Mouse (Mus musculus) spleen, adult 2 months (tissue): Measurements from ENCODE around the gene Nme9. TPM values are rescaled to one million over a fixed set of nuclear protein-coding genes. Genes with fewer than 3 reads are reported as not detected.

Source experiments
- DNase-seq, 2 experiments: peaks; one replicate each; pipeline versions ENCODE4 v3.0.0 to v3.0.0-alpha.2; 2012 to 2021; ENCODE audit warnings: low spot score in 2 of 2, low read depth in 1 of 2
- H3K27ac ChIP-seq: fragments of 200-500 bp; 2 replicates; pipeline ENCODE4 v1.5.1; 2012; ENCODE audit warnings: low read length, inconsistent platforms; ENCODE audit not compliant: insufficient read depth
- H3K27me3 ChIP-seq: fragments of 200-500 bp; 2 replicates; pipeline ENCODE4 v1.6.1; 2012; ENCODE audit warnings: mild to moderate bottlenecking, moderate library complexity, low read length, inconsistent platforms; ENCODE audit not compliant: control insufficient read depth, insufficient read depth
- H3K36me3 ChIP-seq: fragments of 200-500 bp; 2 replicates; pipeline ENCODE4 v1.6.1; 2012; ENCODE audit warnings: mild to moderate bottlenecking, low read length, inconsistent platforms; ENCODE audit not compliant: control insufficient read depth, insufficient read depth
- H3K4me1 ChIP-seq: fragments of 200-500 bp; 2 replicates; pipeline ENCODE4 v1.6.1; 2011; ENCODE audit warnings: inconsistent platforms; ENCODE audit not compliant: control insufficient read depth, insufficient read depth, insufficient read length
- H3K4me3 ChIP-seq: fragments of 200-500 bp; 2 replicates; pipeline ENCODE4 v1.5.1; 2011; ENCODE audit warnings: mild to moderate bottlenecking, inconsistent platforms; ENCODE audit not compliant: insufficient read depth, insufficient read length; ENCODE audit errors: extremely low read depth
- CTCF ChIP-seq: fragments of 200-500 bp; IDR thresholded peaks from 2 replicates; pipeline ENCODE4 v1.5.1; 2011; ENCODE audit warnings: mild to moderate bottlenecking, inconsistent platforms; ENCODE audit not compliant: insufficient read depth, insufficient read length, insufficient replicate concordance; ENCODE audit errors: extremely low read depth
- POLR2A ChIP-seq: fragments of 200-500 bp; IDR thresholded peaks from 2 replicates; pipeline ENCODE4 v1.6.1; 2011; ENCODE audit warnings: low read depth, low read length, inconsistent platforms
- WGBS: fragments of 180-500 bp; shearing (Covaris S2); methylation state at CpG from one replicate; pipeline ENCODE4 v1.1.7; 2018; 5-methylcytosine and 5-hydroxymethylcytosine counted together
- polyA plus RNA-seq: library from polyadenylated mRNA; depleted of rRNA; stranded (reverse); fragments of >200 nt; gene quantifications from 2 replicates; pipeline ENCODE4 v1.2.3, GENCODE M21; 2012

Gene Nme9
- polyA plus RNA-seq, 1 experiment: 0.57 TPM

DNA sequence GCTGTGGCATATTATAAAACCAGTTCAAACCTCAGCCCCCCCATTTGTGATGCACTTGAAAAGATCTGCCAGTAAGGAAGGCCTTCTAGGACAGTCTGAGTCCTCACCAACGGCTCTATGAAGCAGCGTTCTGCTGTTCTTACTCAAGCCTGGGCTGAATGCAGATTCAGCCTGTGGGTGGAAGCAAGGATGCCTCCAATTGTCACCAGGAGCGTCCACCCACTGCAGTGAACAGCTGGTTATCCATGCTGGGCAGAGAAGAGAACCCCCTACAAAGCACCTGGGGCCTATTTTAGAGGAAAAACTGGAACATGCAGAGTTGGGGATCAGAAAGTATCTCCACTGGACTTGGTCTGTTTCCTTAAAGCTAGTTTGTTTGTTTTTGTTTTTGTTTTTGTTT is 21.4 kb upstream of the Nme9 start:
- H3K27ac ChIP-seq: no peak overlapping the region
- no peaks in the 10 kb centered on the region for H3K4me1 ChIP-seq
- WGBS: 80% methylated on average over 3 of the region's 3 CpGs
- DNase-seq: no peak
- H3K27me3 ChIP-seq: no peaks in the 10 kb centered on the region
- no peak for TF ChIP-seq CTCF
- no peak for TF ChIP-seq POLR2A
- H3K4me3 ChIP-seq: no peak overlapping the region
- no peaks in the 10 kb centered on the region for H3K36me3 ChIP-seq

DNA sequence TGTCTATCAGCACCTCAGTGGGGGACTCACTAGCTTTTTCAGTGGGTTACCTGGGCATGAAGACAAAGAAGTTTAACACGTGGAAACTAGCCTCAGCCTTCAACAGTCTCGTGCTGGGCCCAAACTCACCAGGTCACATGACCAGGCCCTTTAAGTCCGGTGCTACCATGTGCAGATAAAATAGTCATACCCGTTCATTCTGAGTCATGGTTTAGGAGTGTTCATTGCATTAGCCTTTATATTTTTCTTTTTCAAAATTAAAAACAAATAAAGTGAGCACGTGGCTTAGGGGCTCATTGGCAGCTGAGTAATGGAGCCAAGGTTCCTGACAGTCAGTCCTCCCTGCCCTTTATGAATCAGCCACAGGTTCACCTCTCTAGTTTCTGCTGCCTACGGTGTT is 20.5 kb upstream of the Nme9 start:
- Histone ChIP-seq H3K4me1 (no peaks in the 10 kb centered on the region), H3K27ac (no peak overlapping the region), H3K36me3 (no peaks in the 10 kb centered on the region), H3K4me3 (no peak overlapping the region), H3K27me3 (no peaks in the 10 kb centered on the region)
- no peak for TF ChIP-seq POLR2A
- TF ChIP-seq CTCF: no peak
- 83% methylated on average over 6 of the region's 6 CpGs for WGBS
- no peak for DNase-seq

DNA sequence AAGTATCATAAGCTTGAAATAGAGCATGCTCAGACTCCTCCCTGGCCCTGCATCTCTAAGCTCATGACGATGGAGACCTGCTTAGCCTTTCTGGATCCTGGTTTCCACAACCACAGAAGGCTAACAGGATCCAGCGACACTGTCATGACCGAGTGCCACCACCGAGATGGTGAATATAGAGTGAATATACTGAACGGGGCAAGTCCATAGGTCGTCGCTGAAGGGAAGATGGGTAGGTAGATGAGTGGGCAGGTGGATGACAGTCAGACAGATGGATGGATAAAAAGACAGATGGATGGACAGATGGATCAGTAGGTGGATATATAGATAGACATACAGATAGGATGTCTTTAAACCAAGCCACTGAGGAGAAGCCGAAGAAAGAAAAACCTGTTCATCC is 19.9 kb upstream of the Nme9 start:
- no peak for TF ChIP-seq CTCF
- TF ChIP-seq POLR2A: no peak
- no peaks in the 10 kb centered on the region for H3K4me1 ChIP-seq
- H3K36me3 ChIP-seq: no peaks in the 10 kb centered on the region
- no peak overlapping the region for H3K4me3 ChIP-seq
- DNase-seq: no peak
- H3K27ac ChIP-seq: no peak overlapping the region
- WGBS: 93% methylated on average over 8 of the region's 8 CpGs
- no peaks in the 10 kb centered on the region; the same call in 1 of the 2 replicates for H3K27me3 ChIP-seq

DNA sequence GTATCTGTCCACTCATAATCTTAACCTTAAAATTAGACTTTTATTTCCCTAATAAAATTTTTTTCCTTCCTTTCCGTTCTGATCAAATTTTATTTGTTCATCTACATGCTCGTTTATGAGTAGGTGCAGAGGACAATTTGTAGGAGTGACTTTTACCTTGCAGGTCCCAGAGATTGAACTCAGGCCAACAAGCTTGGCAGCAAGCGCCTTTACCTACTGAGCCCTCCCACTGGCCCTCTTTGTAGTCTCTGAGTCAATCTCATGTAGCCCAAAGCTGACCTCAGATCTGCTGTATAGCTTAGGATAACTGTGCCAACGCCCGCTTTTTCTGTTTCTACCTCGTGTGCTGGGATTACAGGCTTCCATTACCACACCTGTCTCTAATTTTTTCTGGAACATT is 19.3 kb upstream of the Nme9 start:
- DNase-seq: no peak
- WGBS: 83% methylated on average over 6 of the region's 6 CpGs
- H3K4me3 ChIP-seq: no peak overlapping the region
- peaks cover 5% of the 10 kb centered on the region for H3K27me3 ChIP-seq
- TF ChIP-seq CTCF (no peak), POLR2A (no peak)
- no peaks in the 10 kb centered on the region for H3K4me1 ChIP-seq
- no peak overlapping the region for H3K27ac ChIP-seq
- H3K36me3 ChIP-seq: no peaks in the 10 kb centered on the region

DNA sequence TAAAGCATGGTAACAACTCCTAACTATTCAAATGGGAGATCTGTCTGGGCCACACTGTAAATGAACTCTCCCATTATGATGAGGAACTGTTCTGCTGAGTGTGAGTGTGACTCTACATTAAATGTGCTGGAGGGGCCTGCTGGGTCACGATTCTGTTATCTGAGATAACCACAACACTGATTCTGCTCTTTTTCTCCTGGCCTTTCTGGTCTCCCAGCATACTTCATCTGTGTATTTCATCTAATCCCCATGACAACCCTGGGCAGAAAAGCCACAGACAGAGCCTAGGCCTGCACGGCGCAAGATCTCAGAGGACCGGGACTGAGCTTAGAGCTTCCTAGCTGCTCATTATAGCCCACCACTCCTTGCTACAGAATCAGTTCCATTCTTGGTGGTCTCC is 18.8 kb upstream of the Nme9 start:
- DNase-seq: no peak
- Histone ChIP-seq H3K4me1 (0 out of 2 replicates have a peak, but pooled peaks cover 2% of the 10 kb centered on the region), H3K27me3 (peaks cover 5% of the 10 kb centered on the region), H3K4me3 (no peak overlapping the region), H3K27ac (no peak overlapping the region), H3K36me3 (no peaks in the 10 kb centered on the region)
- WGBS: 64% methylated on average over 4 of the region's 4 CpGs
- no peak for TF ChIP-seq CTCF
- no peak for TF ChIP-seq POLR2A

DNA sequence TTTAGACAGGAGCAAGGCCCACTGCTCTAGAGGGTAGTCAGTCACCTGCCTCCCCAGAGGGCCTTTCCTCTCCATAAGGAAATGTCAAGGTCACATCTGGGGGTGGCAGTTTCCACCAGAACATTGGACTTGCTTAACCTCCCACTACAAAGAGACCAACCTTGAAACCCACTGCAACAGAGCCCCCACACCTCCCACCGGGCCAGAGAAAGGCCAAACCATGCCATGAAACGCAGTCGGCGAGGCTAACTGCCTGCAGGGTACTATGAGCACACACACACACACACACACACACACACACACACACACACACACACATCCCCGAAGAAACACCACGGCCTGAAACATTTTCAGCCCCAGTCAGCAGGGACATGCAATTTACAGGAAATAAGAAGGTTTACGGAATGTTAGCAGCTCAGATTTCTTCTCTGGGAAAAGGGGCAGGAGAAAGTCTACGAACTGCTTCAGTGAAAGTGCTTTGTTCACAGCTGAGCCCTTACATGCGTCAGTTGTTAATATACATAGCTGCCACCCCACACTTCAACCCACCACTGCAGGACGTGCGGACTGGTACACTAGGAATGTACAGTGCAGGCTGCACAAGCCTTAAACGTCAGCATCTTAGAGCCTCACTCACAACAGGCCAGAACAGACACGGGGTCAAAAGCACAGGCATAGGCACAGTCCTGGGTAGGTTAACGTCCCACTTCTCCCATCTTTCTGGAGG is 16.2 kb upstream of the Nme9 start:
- Histone ChIP-seq H3K4me1 (0 out of 2 replicates have a peak, but pooled peaks cover 2% of the 10 kb centered on the region), H3K36me3 (no peaks in the 10 kb centered on the region), H3K4me3 (no peak overlapping the region; the same call in 1 of the 2 replicates), H3K27ac (0 out of 2 replicates have a peak overlapping the region, but pooled peaks have one; percentile 28), H3K27me3 (peaks cover 5% of the 10 kb centered on the region)
- DNase-seq: no peak
- 79% methylated on average over 14 of the region's 14 CpGs for WGBS
- TF ChIP-seq CTCF (no peak), POLR2A (no peak)

DNA sequence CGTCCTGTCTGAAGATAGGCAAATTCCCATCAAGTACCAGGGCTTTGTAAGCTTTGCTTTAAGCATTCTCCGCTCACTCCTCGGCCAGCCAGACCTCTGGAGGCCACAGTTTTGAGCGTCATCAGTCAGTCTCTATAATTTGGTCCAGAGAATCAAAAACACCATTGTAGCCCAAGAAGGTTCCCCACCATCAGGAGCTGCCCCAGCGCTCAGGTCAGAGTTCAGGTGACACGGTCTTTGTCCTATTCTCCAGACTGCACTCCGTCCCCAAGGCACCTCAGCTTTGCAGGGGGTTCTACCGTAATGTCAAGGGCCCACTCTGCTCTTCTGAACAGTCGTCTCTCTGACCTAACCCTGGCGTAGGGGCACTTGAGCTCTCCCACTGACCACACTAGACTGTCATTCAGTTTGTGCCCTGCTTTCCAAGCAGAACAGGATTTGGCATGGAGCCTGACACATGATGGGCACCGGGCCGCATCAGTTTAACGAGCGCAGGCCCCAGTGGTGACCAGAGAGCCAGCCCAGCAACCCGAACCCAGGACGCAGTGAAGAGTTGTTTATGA is 15.6 kb upstream of the Nme9 start:
- Histone ChIP-seq H3K4me3 (peak overlapping the region; percentile 56), H3K27ac (0 out of 2 replicates have a peak overlapping the region, but pooled peaks have one; percentile 28), H3K36me3 (no peaks in the 10 kb centered on the region), H3K27me3 (peaks cover 5% of the 10 kb centered on the region), H3K4me1 (0 out of 2 replicates have a peak, but pooled peaks cover 2% of the 10 kb centered on the region)
- no peak for DNase-seq
- TF ChIP-seq CTCF (no peak), POLR2A (no peak)
- WGBS: 64% methylated on average over 16 of the region's 16 CpGs
